Mouse (Mus musculus): ENCODE measurements at regions not wholly inside any gene's neighbourhood (a gene's known extent, or its start where the extent isn't known, plus 50 kb on each side); places are given as distances from the start of the nearest gene placed in this dataset.

- WGBS, result 60% methylated on average over 4 of the region's 4 CpGs
- ATAC-seq (replicated peaks), result no peak
- peaks cover 20% of the 10 kb centered on the region for H3K4me1 ChIP-seq
- no peak overlapping the region for H3K27ac ChIP-seq (replicated peaks)
- H3K4me3 ChIP-seq, result no peak overlapping the region
- H3K9me3 ChIP-seq, result no peaks in the 10 kb centered on the region
- no peak overlapping the region for H3K4me2 ChIP-seq (replicated peaks)
- H3K27me3 ChIP-seq, result no peaks in the 10 kb centered on the region
- no peaks in the 10 kb centered on the region for H3K36me3 ChIP-seq
- no peak overlapping the region for H3K9ac ChIP-seq (replicated peaks)
Measured at GRCm38 (mm10) chr10:99642201-99642827, 117.1 kb downstream of the Csl start.

GRCm38 (mm10) chr10:99644981-99645380 is 114.5 kb downstream of the Csl start:
- no peak for ATAC-seq (replicated peaks)
- no peak overlapping the region for H3K9ac ChIP-seq (replicated peaks)
- WGBS, result 41% methylated on average over 2 of the region's 2 CpGs
- peaks cover 6% of the 10 kb centered on the region; the same call in 1 of the 2 replicates for H3K4me1 ChIP-seq
- H3K27me3 ChIP-seq, result no peaks in the 10 kb centered on the region
- H3K4me3 ChIP-seq, result no peak overlapping the region
- no peaks in the 10 kb centered on the region for H3K36me3 ChIP-seq
- no peak overlapping the region for H3K4me2 ChIP-seq (replicated peaks)
- no peaks in the 10 kb centered on the region for H3K9me3 ChIP-seq
- no peak overlapping the region for H3K27ac ChIP-seq (replicated peaks)

- 89% methylated on average over 1 of the region's 1 CpGs for WGBS
Measured at GRCm38 (mm10) chr10:99652011-99652410, 107.4 kb downstream of the Csl start.

GRCm38 (mm10) chr10:99654284-99654683 is 105.2 kb downstream of the Csl start:
- Histone ChIP-seq H3K9me3 (no peaks in the 10 kb centered on the region), H3K27ac (replicated peaks) (no peak overlapping the region), H3K4me1 (no peaks in the 10 kb centered on the region), H3K9ac (replicated peaks) (no peak overlapping the region), H3K27me3 (no peaks in the 10 kb centered on the region), H3K4me3 (no peak overlapping the region), H3K4me2 (replicated peaks) (no peak overlapping the region), H3K36me3 (no peaks in the 10 kb centered on the region)
- no peak for ATAC-seq (replicated peaks)
- 82% methylated on average over 4 of the region's 4 CpGs for WGBS

More at GRCm38 (mm10) chr10:99652011-99652410, 107.4 kb downstream of the Csl start:
- no peaks in the 10 kb centered on the region for H3K9me3 ChIP-seq
- no peak overlapping the region for H3K9ac ChIP-seq (replicated peaks)
- ATAC-seq (replicated peaks), result no peak
- H3K4me2 ChIP-seq (replicated peaks), result no peak overlapping the region
- no peaks in the 10 kb centered on the region for H3K27me3 ChIP-seq
- H3K27ac ChIP-seq (replicated peaks), result no peak overlapping the region
- H3K4me1 ChIP-seq, result no peaks in the 10 kb centered on the region
- no peaks in the 10 kb centered on the region for H3K36me3 ChIP-seq
- H3K4me3 ChIP-seq, result no peak overlapping the region

GRCm38 (mm10) chr10:99676557-99677098 is 82.8 kb downstream of the Csl start:
- Histone ChIP-seq H3K4me2 (replicated peaks) (no peak overlapping the region), H3K27me3 (no peaks in the 10 kb centered on the region), H3K4me1 (peaks cover 15% of the 10 kb centered on the region), H3K9me3 (no peaks in the 10 kb centered on the region), H3K4me3 (no peak overlapping the region), H3K9ac (replicated peaks) (no peak overlapping the region), H3K36me3 (no peaks in the 10 kb centered on the region), H3K27ac (replicated peaks) (no peak overlapping the region)
- 79% methylated on average over 3 of the region's 3 CpGs for whole genome bisulfite sequencing
- no peak for ATAC-seq (replicated peaks)

GRCm38 (mm10) chr10:99678096-99678495 is 81.4 kb downstream of the Csl start:
- no peaks in the 10 kb centered on the region for H3K36me3 ChIP-seq
- no peak overlapping the region for H3K4me3 ChIP-seq
- peak; percentile 70 for ATAC-seq (replicated peaks)
- WGBS, result 41% methylated on average over 9 of the region's 9 CpGs
- no peaks in the 10 kb centered on the region for H3K9me3 ChIP-seq
- peaks cover 22% of the 10 kb centered on the region for H3K4me1 ChIP-seq
- peak overlapping the region; percentile 22 for H3K4me2 ChIP-seq (replicated peaks)
- no peaks in the 10 kb centered on the region for H3K27me3 ChIP-seq
- no peak overlapping the region for H3K9ac ChIP-seq (replicated peaks)
- H3K27ac ChIP-seq (replicated peaks), result peak overlapping the region; percentile 48

- ATAC-seq (replicated peaks), result no peak
- Histone ChIP-seq H3K9me3 (no peaks in the 10 kb centered on the region), H3K4me2 (replicated peaks) (no peak overlapping the region)
Measured at GRCm38 (mm10) chr10:99679813-99680212, 79.6 kb downstream of the Csl start.

GRCm38 (mm10) chr10:99681932-99682331 is 77.5 kb downstream of the Csl start:
- no peak overlapping the region for H3K4me3 ChIP-seq
- no peaks in the 10 kb centered on the region for H3K9me3 ChIP-seq
- 28% methylated on average over 4 of the region's 4 CpGs for WGBS
- H3K4me2 ChIP-seq (replicated peaks), result no peak overlapping the region
- H3K9ac ChIP-seq (replicated peaks), result no peak overlapping the region
- H3K27me3 ChIP-seq, result no peaks in the 10 kb centered on the region
- no peaks in the 10 kb centered on the region for H3K36me3 ChIP-seq
- H3K4me1 ChIP-seq, result peaks cover 22% of the 10 kb centered on the region
- ATAC-seq (replicated peaks), result no peak
- H3K27ac ChIP-seq (replicated peaks), result no peak overlapping the region

More at GRCm38 (mm10) chr10:99679813-99680212, 79.6 kb downstream of the Csl start:
- Histone ChIP-seq H3K4me3 (no peak overlapping the region), H3K27ac (replicated peaks) (no peak overlapping the region), H3K9ac (replicated peaks) (no peak overlapping the region), H3K36me3 (no peaks in the 10 kb centered on the region), H3K27me3 (no peaks in the 10 kb centered on the region), H3K4me1 (peaks cover 22% of the 10 kb centered on the region)
- WGBS, result 90% methylated on average over 6 of the region's 6 CpGs

GRCm38 (mm10) chr10:99682350-99682749 is 77.1 kb downstream of the Csl start:
- no peak for ATAC-seq (replicated peaks)
- H3K27ac ChIP-seq (replicated peaks), result no peak overlapping the region
- 72% methylated on average over 9 of the region's 9 CpGs for WGBS

GRCm38 (mm10) chr10:99683310-99683709 is 76.1 kb downstream of the Csl start:
- no peak overlapping the region for H3K27ac ChIP-seq (replicated peaks)

More at GRCm38 (mm10) chr10:99682350-99682749, 77.1 kb downstream of the Csl start:
- Histone ChIP-seq H3K9me3 (no peaks in the 10 kb centered on the region), H3K36me3 (no peaks in the 10 kb centered on the region), H3K9ac (replicated peaks) (no peak overlapping the region), H3K4me3 (no peak overlapping the region), H3K4me1 (peaks cover 22% of the 10 kb centered on the region), H3K27me3 (no peaks in the 10 kb centered on the region), H3K4me2 (replicated peaks) (no peak overlapping the region)

GRCm38 (mm10) chr10:99685911-99686310 is 73.5 kb downstream of the Csl start:
- no peak overlapping the region for H3K4me3 ChIP-seq
- H3K27me3 ChIP-seq, result no peaks in the 10 kb centered on the region
- no peak overlapping the region for H3K4me2 ChIP-seq (replicated peaks)
- H3K9ac ChIP-seq (replicated peaks), result no peak overlapping the region
- ATAC-seq (replicated peaks), result no peak
- 51% methylated on average over 5 of the region's 5 CpGs for WGBS
- H3K4me1 ChIP-seq, result peaks cover 13% of the 10 kb centered on the region
- H3K27ac ChIP-seq (replicated peaks), result no peak overlapping the region
- no peaks in the 10 kb centered on the region for H3K36me3 ChIP-seq
- no peaks in the 10 kb centered on the region for H3K9me3 ChIP-seq

More at GRCm38 (mm10) chr10:99683310-99683709, 76.1 kb downstream of the Csl start:
- Histone ChIP-seq H3K36me3 (no peaks in the 10 kb centered on the region), H3K9me3 (no peaks in the 10 kb centered on the region), H3K4me2 (replicated peaks) (no peak overlapping the region), H3K4me3 (no peak overlapping the region), H3K9ac (replicated peaks) (no peak overlapping the region), H3K4me1 (peaks cover 17% of the 10 kb centered on the region), H3K27me3 (no peaks in the 10 kb centered on the region)
- ATAC-seq (replicated peaks), result peak; percentile 63; the same call in 1 of the 2 replicates
- WGBS, result 4% methylated on average over 3 of the region's 3 CpGs

- Histone ChIP-seq H3K4me1 (peaks cover 3% of the 10 kb centered on the region), H3K4me2 (replicated peaks) (no peak overlapping the region), H3K4me3 (no peak overlapping the region), H3K9me3 (no peaks in the 10 kb centered on the region), H3K27me3 (no peaks in the 10 kb centered on the region), H3K27ac (replicated peaks) (no peak overlapping the region), H3K9ac (replicated peaks) (no peak overlapping the region), H3K36me3 (no peaks in the 10 kb centered on the region)
- ATAC-seq (replicated peaks), result no peak
- 67% methylated on average over 4 of the region's 4 CpGs for WGBS
Measured at GRCm38 (mm10) chr10:99687011-99687410, 72.4 kb downstream of the Csl start.

GRCm38 (mm10) chr10:99697696-99698095 is 61.8 kb downstream of the Csl start:
- 21% methylated on average over 8 of the region's 8 CpGs for WGBS
- no peak overlapping the region for H3K9ac ChIP-seq (replicated peaks)
- H3K4me1 ChIP-seq, result peaks cover 6% of the 10 kb centered on the region
- no peaks in the 10 kb centered on the region for H3K27me3 ChIP-seq
- no peaks in the 10 kb centered on the region for H3K36me3 ChIP-seq
- no peaks in the 10 kb centered on the region for H3K9me3 ChIP-seq
- no peak overlapping the region for H3K4me3 ChIP-seq
- no peak overlapping the region for H3K4me2 ChIP-seq (replicated peaks)
- ATAC-seq (replicated peaks), result no peak
- no peak overlapping the region for H3K27ac ChIP-seq (replicated peaks)
